Mouse (Mus musculus): Measurements from ENCODE around the gene Sphk2. TPM values are rescaled to one million over a fixed set of nuclear protein-coding genes. Genes with fewer than 3 reads are reported as not detected.

Gene Sphk2
- polyA plus RNA-seq (2012; ENCODE audit: low replicate concordance) = 102 and 136 TPM in 2 replicates

GRCm38 (mm10) chr7:45717918-45718297 lies at the start of gene Sphk2:
Gene Sphk2 (minus strand): TSS chr7:45718002.

GRCm38 (mm10) chr7:45725713-45726112 lies 7.9 kb upstream of the Sphk2 start, which contains the start of gene Spaca4:
Gene Spaca4 (minus strand): TSS chr7:45725813.

GRCm38 (mm10) chr7:45720413-45721233 lies 2.8 kb upstream of the Sphk2 start, which contains the start of gene Fam83e:
Gene Fam83e (plus strand): TSS chr7:45721212.

GRCm38 (mm10) chr7:45715090-45715708 lies 2.6 kb downstream of the Sphk2 start, which contains the start of gene Rpl18:
Gene Rpl18 (plus strand): TSS chr7:45715457.

GRCm38 (mm10) chr7:45704730-45705442 lies 12.9 kb downstream of the Sphk2 start, which contains the start of gene Dbp:
Gene Dbp (plus strand): TSS chr7:45705088.

GRCm38 (mm10) chr7:45699523-45700141 lies 18.2 kb downstream of the Sphk2 start, which contains the start of gene Car11:
Gene Car11 (plus strand): TSS chr7:45699843.

GRCm38 (mm10) chr7:45693921-45694591 lies 23.7 kb downstream of the Sphk2 start, which contains the start of gene Sec1:
Gene Sec1 (minus strand): TSS chr7:45694402.

GRCm38 (mm10) chr7:45683396-45684050 lies 34.3 kb downstream of the Sphk2 start, which contains the start of gene Ntn5:
Gene Ntn5 (plus strand): TSS chr7:45684022.

GRCm38 (mm10) chr7:45666161-45666560 lies 51.6 kb downstream of the Sphk2 start, which contains the start of gene Fut2:
Gene Fut2 (minus strand): TSS chr7:45666394.

Other genes starting within 250 kb of the Sphk2 start
- not detected in 2 replicates for gene Tulp2, start 236.1 kb downstream of the Sphk2 start, polyA plus RNA-seq (2012; ENCODE audit: low replicate concordance)
- gene Gm45808, start 231.2 kb downstream of the Sphk2 start, polyA plus RNA-seq (2012; ENCODE audit: low replicate concordance) = not detected in 2 replicates
- gene Dhdh, start 229.2 kb downstream of the Sphk2 start, polyA plus RNA-seq (2012; ENCODE audit: low replicate concordance) = 0.81 and 2.1 TPM in 2 replicates
- 224 and 245 TPM in 2 replicates for gene Nucb1, start 207.6 kb downstream of the Sphk2 start, polyA plus RNA-seq (2012; ENCODE audit: low replicate concordance)
- gene Ppp1r15a, start 191.7 kb downstream of the Sphk2 start, polyA plus RNA-seq (2012; ENCODE audit: low replicate concordance) = 60.5 and 214 TPM in 2 replicates
- gene Plekha4, start 191.7 kb downstream of the Sphk2 start, polyA plus RNA-seq (2012; ENCODE audit: low replicate concordance) = 0.77 and 1.2 TPM in 2 replicates
- gene Hsd17b14, start 163.1 kb downstream of the Sphk2 start, polyA plus RNA-seq (2012; ENCODE audit: low replicate concordance) = 0.28 and 0.90 TPM in 2 replicates
- 14.0 and 38.4 TPM in 2 replicates for gene Bcat2, start 147.8 kb downstream of the Sphk2 start, polyA plus RNA-seq (2012; ENCODE audit: low replicate concordance)
- gene Fgf21, start 102.5 kb downstream of the Sphk2 start, polyA plus RNA-seq (2012; ENCODE audit: low replicate concordance) = 0.17 TPM in 1 of 2 replicates, not detected in the other
- gene Fut1, start 100.7 kb downstream of the Sphk2 start, polyA plus RNA-seq (2012; ENCODE audit: low replicate concordance) = 0.18 and 0.93 TPM in 2 replicates
- 0.25 and 0.31 TPM in 2 replicates for gene Izumo1, start 96.2 kb downstream of the Sphk2 start, polyA plus RNA-seq (2012; ENCODE audit: low replicate concordance)
- gene Rasip1, start 90.5 kb downstream of the Sphk2 start, polyA plus RNA-seq (2012; ENCODE audit: low replicate concordance) = 3.0 and 3.6 TPM in 2 replicates
- gene Mamstr, start 78.0 kb downstream of the Sphk2 start, polyA plus RNA-seq (2012; ENCODE audit: low replicate concordance) = 0.20 and 0.42 TPM in 2 replicates
- not detected in 2 replicates for gene Fut2, start 51.6 kb downstream of the Sphk2 start, polyA plus RNA-seq (2012; ENCODE audit: low replicate concordance)
- 1.4 and 3.5 TPM in 2 replicates for gene Ntn5, start 34.0 kb downstream of the Sphk2 start, polyA plus RNA-seq (2012; ENCODE audit: low replicate concordance)
- gene Sec1, start 23.6 kb downstream of the Sphk2 start, polyA plus RNA-seq (2012; ENCODE audit: low replicate concordance) = 0.18 and 0.44 TPM in 2 replicates
- 1.5 and 3.9 TPM in 2 replicates for gene Car11, start 18.2 kb downstream of the Sphk2 start, polyA plus RNA-seq (2012; ENCODE audit: low replicate concordance)
- gene Dbp, start 12.9 kb downstream of the Sphk2 start, polyA plus RNA-seq (2012; ENCODE audit: low replicate concordance) = 18.0 and 48.2 TPM in 2 replicates
- gene Rpl18, start 2.5 kb downstream of the Sphk2 start, polyA plus RNA-seq (2012; ENCODE audit: low replicate concordance) = 7,990 and 13,125 TPM in 2 replicates
- 0.07 and 0.22 TPM in 2 replicates for gene Fam83e, start 3.2 kb upstream of the Sphk2 start, polyA plus RNA-seq (2012; ENCODE audit: low replicate concordance)
- gene Spaca4, start 7.8 kb upstream of the Sphk2 start, polyA plus RNA-seq (2012; ENCODE audit: low replicate concordance) = not detected in 2 replicates
- 0.64 and 3.0 TPM in 2 replicates for gene Lmtk3, start 65.7 kb upstream of the Sphk2 start, polyA plus RNA-seq (2012; ENCODE audit: low replicate concordance)
- gene Sult2b1, start 66.7 kb upstream of the Sphk2 start, polyA plus RNA-seq (2012; ENCODE audit: low replicate concordance) = 0.58 TPM in 1 of 2 replicates, not detected in the other
- 74.7 and 269 TPM in 2 replicates for gene Cyth2, start 96.6 kb upstream of the Sphk2 start, polyA plus RNA-seq (2012; ENCODE audit: low replicate concordance)
- 0.83 and 0.94 TPM in 2 replicates for gene Kcnj14, start 106.8 kb upstream of the Sphk2 start, polyA plus RNA-seq (2012; ENCODE audit: low replicate concordance)
- gene Grwd1, start 112.9 kb upstream of the Sphk2 start, polyA plus RNA-seq (2012; ENCODE audit: low replicate concordance) = 20.9 and 22.6 TPM in 2 replicates
- 299 and 848 TPM in 2 replicates for gene Kdelr1, start 154.8 kb upstream of the Sphk2 start, polyA plus RNA-seq (2012; ENCODE audit: low replicate concordance)
- 0.46 and 1.9 TPM in 2 replicates for gene Grin2d, start 160.4 kb upstream of the Sphk2 start, polyA plus RNA-seq (2012; ENCODE audit: low replicate concordance)
- gene Syngr4, start 178.7 kb upstream of the Sphk2 start, polyA plus RNA-seq (2012; ENCODE audit: low replicate concordance) = 0.35 and 1.5 TPM in 2 replicates
- gene Tmem143, start 178.9 kb upstream of the Sphk2 start, polyA plus RNA-seq (2012; ENCODE audit: low replicate concordance) = 27.4 and 28.4 TPM in 2 replicates
- gene Emp3, start 203.4 kb upstream of the Sphk2 start, polyA plus RNA-seq (2012; ENCODE audit: low replicate concordance) = 151 and 256 TPM in 2 replicates
- 3.1 TPM in 2 replicates for gene Ccdc114, start 206.1 kb upstream of the Sphk2 start, polyA plus RNA-seq (2012; ENCODE audit: low replicate concordance)

Data from hematopoietic multipotent progenitor cell, adult 10-12 weeks (in vitro differentiated cells).